22 mouse cellular contexts compared by ENCODE assay signal in the genomic region with DNA sequence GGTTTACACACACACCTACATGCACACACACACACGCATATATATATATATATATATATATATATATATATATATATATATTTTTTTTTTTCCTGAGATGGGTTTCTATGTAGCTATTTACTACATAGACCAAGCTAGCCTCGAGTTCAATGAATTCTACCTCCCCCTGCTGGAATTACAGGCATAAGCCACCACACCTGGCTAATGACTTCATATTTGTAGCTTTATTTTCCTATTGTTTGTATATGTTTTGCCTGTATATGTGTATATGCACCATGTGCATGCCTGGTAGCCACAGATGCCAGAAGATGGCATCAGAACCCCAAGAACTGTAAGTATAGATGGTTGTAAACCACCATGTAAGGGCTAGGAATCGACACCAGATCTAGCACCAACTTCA.
A peak's percentile ranks its signal among the peaks of the same experiment; 100 is the strongest.
DNase-seq lines count a peak whose midpoint lies in the region; ATAC-seq and TF ChIP-seq lines count a peak whose summit lies in the region.
"Had no signal": no experiment of that assay in that cellular context is flagged by ENCODE, and none has a peak within 500 bp of the region (broad histone marks: within the 10 kb centered on the region; RNA-seq: fewer than 3 reads in every experiment).

No protein-coding gene starts in this region.

- TF ChIP-seq CTCF in hindbrain, postnatal 0 days (IDR thresholded peaks at IDR 0.05; ENCODE audit: low read depth), result 0 out of 2 replicates have a peak, but pooled peaks have one; percentile 12
- TF ChIP-seq CTCF in lung, embryonic 14.5 days (IDR thresholded peaks at IDR 0.05; ENCODE audit: low read depth), result peak; percentile 17; the same call in 1 of the 2 replicates
- peak; percentile 50 for TF ChIP-seq CTCF in Patski (IDR thresholded peaks at IDR 0.05)

- H3K36me3 ChIP-seq in hindbrain, postnatal 0 days (ENCODE audit: insufficient read depth, low read length), result no peaks in the 10 kb centered on the region
- no peaks in the 10 kb centered on the region for H3K36me3 ChIP-seq in hindbrain, embryonic 10.5 days
- no peaks in the 10 kb centered on the region for H3K36me3 ChIP-seq in lung, embryonic 14.5 days (ENCODE audit: insufficient read depth)
- H3K36me3 ChIP-seq in hindbrain, embryonic 12.5 days, result no peaks in the 10 kb centered on the region
- H3K36me3 ChIP-seq: embryonic facial prominence, embryonic 10.5 days; limb, embryonic 15.5 days; liver, embryonic 15.5 days; midbrain, embryonic 10.5 days had no signal

- WGBS in hindbrain, postnatal 0 days, result 84% methylated on average over 3 of the region's 3 CpGs
- 69% methylated on average over 3 of the region's 3 CpGs for WGBS in hindbrain, embryonic 10.5 days
- WGBS in lung, embryonic 14.5 days, result 60% methylated on average over 3 of the region's 3 CpGs
- WGBS in hindbrain, embryonic 12.5 days, result 82% methylated on average over 3 of the region's 3 CpGs

- in situ Hi-C loops in Patski (cut with MboI; ENCODE audit: low pct_unique_long_range_greater_than_20kb), result no loop called here

- H3K9me3 ChIP-seq in hindbrain, postnatal 0 days (ENCODE audit: low read length), result no peaks in the 10 kb centered on the region
- no peaks in the 10 kb centered on the region for H3K9me3 ChIP-seq in hindbrain, embryonic 10.5 days
- H3K9me3 ChIP-seq in lung, embryonic 14.5 days (ENCODE audit: low read depth, low read length), result no peaks in the 10 kb centered on the region
- no peaks in the 10 kb centered on the region for H3K9me3 ChIP-seq in hindbrain, embryonic 12.5 days (replicated peaks)
- H3K9me3 ChIP-seq: embryonic facial prominence, embryonic 10.5 days; limb, embryonic 15.5 days; liver, embryonic 15.5 days; midbrain, embryonic 10.5 days had no signal

- no peak overlapping the region for H3K27ac ChIP-seq in hindbrain, postnatal 0 days
- no peak overlapping the region for H3K27ac ChIP-seq in hindbrain, embryonic 10.5 days
- H3K27ac ChIP-seq in lung, embryonic 14.5 days (ENCODE audit: low read depth), result no peak overlapping the region
- no peak overlapping the region for H3K27ac ChIP-seq in hindbrain, embryonic 12.5 days
- H3K27ac ChIP-seq: embryonic facial prominence, embryonic 10.5 days; limb, embryonic 15.5 days; liver, embryonic 15.5 days; midbrain, embryonic 10.5 days had no signal

- POLR2A ChIA-PET in Patski (lab: Charles Lee), result no interaction called here

- ATAC-seq in hindbrain, postnatal 0 days, result no peak
- no peak for ATAC-seq in lung, embryonic 14.5 days (ENCODE audit: insufficient read depth)
- ATAC-seq in Patski, result no peak
- ATAC-seq in megakaryocyte progenitor cell, adult 5-6 weeks (replicated peaks; ENCODE audit: poor library complexity), result 0 out of 2 replicates have a peak, but pooled peaks have one; percentile 29
- ATAC-seq in hindbrain, embryonic 12.5 days (ENCODE audit: low FRiP score), result no peak
- ATAC-seq: forebrain, embryonic 16.5 days; inflammation-experienced regulatory T-cells, adult 6 months had no signal

- no peaks in the 10 kb centered on the region for H3K27me3 ChIP-seq in hindbrain, postnatal 0 days (ENCODE audit: insufficient read depth, low read length)
- H3K27me3 ChIP-seq in hindbrain, embryonic 10.5 days (ENCODE audit: insufficient read depth, poor library complexity, severe bottlenecking), result no peaks in the 10 kb centered on the region
- H3K27me3 ChIP-seq in lung, embryonic 14.5 days (ENCODE audit: insufficient read depth, low read length), result no peaks in the 10 kb centered on the region
- no peaks in the 10 kb centered on the region for H3K27me3 ChIP-seq in Patski
- no peaks in the 10 kb centered on the region for H3K27me3 ChIP-seq in hindbrain, embryonic 12.5 days
- H3K27me3 ChIP-seq: limb, embryonic 15.5 days; liver, embryonic 15.5 days had no signal

- no peak for DNase-seq in hindbrain, postnatal 0 days (ENCODE audit: low spot score)
- DNase-seq in hindbrain, embryonic 10.5 days (ENCODE audit: low spot score), result no peak
- DNase-seq in lung, embryonic 14.5 days, result peak; percentile 8
- DNase-seq in lung, adult 18-20 months, result no peak
- no peak for DNase-seq in Patski (ENCODE audit: low read depth, low spot score)
- DNase-seq: adrenal gland, postnatal 36 days; cerebellum, adult 9-10 months; heart, postnatal 10 days; kidney, adult 9 months; kidney, postnatal 25 days; left cerebral cortex, postnatal 4 days; thymus, adult 2 months; thymus, postnatal 4 days had no signal

- H3K4me1 ChIP-seq in hindbrain, postnatal 0 days (ENCODE audit: insufficient read depth, low read length), result no peaks in the 10 kb centered on the region
- H3K4me1 ChIP-seq in hindbrain, embryonic 10.5 days (replicated peaks), result 0 out of 2 replicates have a peak, but pooled peaks cover 3% of the 10 kb centered on the region
- H3K4me1 ChIP-seq in lung, embryonic 14.5 days (ENCODE audit: insufficient read depth), result no peaks in the 10 kb centered on the region
- H3K4me1 ChIP-seq in hindbrain, embryonic 12.5 days, result no peaks in the 10 kb centered on the region
- H3K4me1 ChIP-seq: limb, embryonic 15.5 days; liver, embryonic 15.5 days; midbrain, embryonic 10.5 days had no signal

- no peak overlapping the region for H3K4me3 ChIP-seq in hindbrain, postnatal 0 days (ENCODE audit: low read length)
- H3K4me3 ChIP-seq in hindbrain, embryonic 10.5 days, result no peak overlapping the region
- H3K4me3 ChIP-seq in lung, embryonic 14.5 days (ENCODE audit: low read depth, low read length), result no peak overlapping the region
- no peak overlapping the region for H3K4me3 ChIP-seq in hindbrain, embryonic 12.5 days
- H3K4me3 ChIP-seq: embryonic facial prominence, embryonic 10.5 days; limb, embryonic 15.5 days; liver, embryonic 15.5 days; midbrain, embryonic 10.5 days had no signal

- H3K9ac ChIP-seq in hindbrain, postnatal 0 days (replicated peaks; ENCODE audit: low read length), result no peak overlapping the region
- H3K9ac ChIP-seq in lung, embryonic 14.5 days, result no peak overlapping the region
- no peak overlapping the region for H3K9ac ChIP-seq in hindbrain, embryonic 12.5 days
- H3K9ac ChIP-seq: limb, embryonic 15.5 days; liver, embryonic 15.5 days had no signal

- no peak overlapping the region for H3K4me2 ChIP-seq in hindbrain, postnatal 0 days (ENCODE audit: low read depth, low read length)
- H3K4me2 ChIP-seq in lung, embryonic 14.5 days, result no peak overlapping the region
- no peak overlapping the region for H3K4me2 ChIP-seq in hindbrain, embryonic 12.5 days (replicated peaks)
- H3K4me2 ChIP-seq: heart, embryonic 11.5 days; limb, embryonic 15.5 days; liver, embryonic 15.5 days had no signal

- CTCF ChIA-PET in Patski (lab: Charles Lee), result interaction anchor here (0.9 to 2.0 kb wide), 10 partner anchors 8 to 164 kb away, joined by 3 to 10 read pairs (median 3); no protein-coding TSS in a partner anchor
